Mouse (Mus musculus) thymus, postnatal 25 days (tissue): ENCODE measurements around the gene Cpsf3.
A peak's percentile ranks its signal among the peaks of the same experiment; 100 is the strongest.

ENCODE experiments used
- DNase-seq: peaks from one replicate; pipeline ENCODE4 v3.0.0; 2022

Gene Cpsf3

DNA sequence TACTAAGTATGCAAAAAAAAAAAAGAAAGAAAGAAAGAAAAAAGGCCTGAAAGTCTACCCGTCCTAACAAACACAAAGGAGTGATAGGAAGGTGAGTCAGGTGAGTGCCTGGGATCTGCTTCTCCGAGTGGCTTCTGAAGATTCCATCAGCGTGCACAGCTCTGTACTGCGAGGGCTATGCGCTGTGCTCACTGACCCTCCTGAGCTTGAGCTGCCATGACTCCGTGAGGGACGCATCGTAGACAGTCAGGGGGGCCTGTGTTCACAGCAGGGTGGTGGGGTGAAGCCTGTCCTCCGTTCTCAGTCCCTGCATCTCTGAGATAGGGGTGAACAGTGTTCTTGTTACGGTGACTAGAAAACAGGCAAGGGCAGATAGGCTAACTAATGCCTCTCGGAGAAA, 13.7 kb downstream of the Cpsf3 start:
- no peak for DNase-seq

DNA sequence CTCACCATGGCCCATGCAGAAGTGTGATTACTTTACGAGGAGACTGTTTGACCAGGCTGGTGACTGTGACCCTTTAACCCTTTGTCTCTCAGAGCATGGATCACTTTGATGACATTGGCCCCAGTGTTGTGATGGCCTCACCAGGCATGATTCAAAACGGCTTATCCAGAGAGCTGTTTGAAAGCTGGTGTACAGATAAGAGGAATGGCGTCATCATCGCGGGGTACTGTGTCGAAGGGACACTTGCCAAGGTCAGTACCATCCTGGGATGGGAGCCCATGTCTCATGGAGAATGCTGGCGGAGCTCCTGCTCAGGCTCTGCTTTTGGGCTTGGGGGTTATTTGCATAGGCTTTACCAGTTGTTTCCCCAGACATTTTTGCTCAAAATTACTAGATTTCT, 16.1 kb downstream of the Cpsf3 start:
- DNase-seq: no peak

DNA sequence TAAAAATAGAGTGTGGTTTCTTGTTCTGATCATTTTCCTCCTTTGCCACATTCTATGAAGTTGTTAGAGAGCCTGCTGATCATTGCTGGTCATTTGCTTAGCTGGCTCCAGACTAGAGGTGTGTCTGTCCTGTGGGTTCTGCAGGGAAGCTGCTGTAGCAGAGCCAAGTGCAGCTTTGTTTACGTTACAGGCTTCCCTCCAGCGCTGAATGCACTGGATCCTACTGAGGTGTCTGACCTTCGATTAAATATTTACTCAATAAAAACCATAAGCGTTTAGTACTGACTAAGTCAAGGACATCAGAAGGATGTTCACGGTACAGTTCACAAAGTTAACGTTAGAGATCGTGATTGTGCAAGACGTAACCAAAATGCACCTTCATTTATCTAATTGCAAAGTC, 16.7 kb downstream of the Cpsf3 start:
- no peak for DNase-seq

DNA sequence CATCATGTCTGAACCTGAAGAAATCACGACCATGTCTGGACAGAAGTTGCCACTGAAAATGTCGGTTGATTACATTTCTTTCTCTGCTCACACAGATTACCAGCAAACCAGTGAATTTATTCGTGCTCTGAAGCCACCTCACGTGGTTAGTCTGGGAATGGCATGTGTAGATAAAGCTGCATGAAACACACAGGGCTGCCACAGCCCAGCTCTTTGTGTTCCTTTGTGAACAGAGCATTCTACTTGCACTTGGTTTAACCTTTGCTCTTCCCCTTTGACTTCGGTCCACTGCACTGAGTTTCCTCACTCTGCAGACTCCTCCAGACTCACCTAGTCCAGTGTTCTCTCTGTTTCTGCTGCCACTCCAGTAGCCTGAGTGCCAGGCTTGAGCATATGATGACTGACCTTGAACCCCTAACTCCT, 17.2 kb downstream of the Cpsf3 start:
- DNase-seq: no peak

DNA sequence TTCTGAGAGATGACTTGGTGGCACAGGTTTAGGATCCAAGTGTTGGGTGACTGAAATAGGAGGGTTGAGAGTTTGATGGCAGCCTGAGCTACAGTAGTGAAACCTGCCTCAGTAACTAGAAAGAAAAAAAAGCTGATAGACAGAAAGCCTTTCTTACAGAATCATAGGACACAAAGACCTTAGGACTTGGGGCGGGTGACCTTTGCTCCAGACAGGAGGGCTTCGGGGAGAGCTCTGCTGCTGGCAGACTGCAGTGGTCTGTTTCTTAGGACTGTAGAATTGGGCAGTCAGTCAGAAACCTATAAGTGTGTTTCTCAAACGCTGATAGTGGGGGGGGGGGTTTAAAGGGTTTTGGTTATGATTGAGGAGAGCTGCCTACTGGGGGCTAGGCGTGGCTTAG, 20.6 kb downstream of the Cpsf3 start:
- DNase-seq: no peak

DNA sequence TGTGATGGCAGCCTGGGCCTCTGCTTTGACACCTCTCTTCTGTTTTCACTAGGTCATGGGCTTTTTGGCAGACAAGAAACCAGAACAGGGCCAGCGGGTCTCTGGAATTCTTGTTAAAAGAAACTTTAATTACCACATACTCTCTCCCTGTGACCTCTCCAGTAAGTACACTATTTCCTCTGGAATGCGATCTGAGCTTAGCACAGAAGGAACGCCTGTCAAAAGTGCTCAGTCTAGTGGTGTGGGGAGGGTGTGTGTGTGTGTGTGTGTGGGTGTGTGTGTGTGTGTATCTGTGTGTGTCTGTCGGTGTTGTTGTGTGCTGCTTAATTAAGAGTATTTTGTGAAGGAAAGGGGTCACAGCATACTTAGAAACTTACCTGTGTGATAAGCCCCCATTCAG, 21.5 kb downstream of the Cpsf3 start:
- DNase-seq: no peak

DNA sequence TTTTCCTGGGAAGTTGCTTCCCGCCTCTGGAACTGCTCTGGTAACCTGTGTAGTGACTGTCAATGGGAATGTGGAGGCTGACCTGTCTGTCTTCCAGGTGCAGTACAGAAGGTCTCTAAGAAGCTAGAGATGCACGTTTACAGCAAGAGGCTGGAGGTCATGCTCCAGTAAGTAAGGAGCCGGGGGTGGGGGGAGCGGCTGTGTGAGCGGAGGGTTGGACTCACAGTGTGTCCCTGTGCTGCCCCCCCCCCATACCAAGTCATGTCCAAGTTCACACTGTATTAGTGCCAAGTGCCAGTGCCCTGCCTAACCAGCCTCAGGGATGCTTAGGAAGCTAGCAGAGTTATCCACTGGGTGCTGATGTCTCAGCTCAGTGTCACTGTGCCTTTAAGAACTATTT, 27.0 kb downstream of the Cpsf3 start:
- DNase-seq: no peak

DNA sequence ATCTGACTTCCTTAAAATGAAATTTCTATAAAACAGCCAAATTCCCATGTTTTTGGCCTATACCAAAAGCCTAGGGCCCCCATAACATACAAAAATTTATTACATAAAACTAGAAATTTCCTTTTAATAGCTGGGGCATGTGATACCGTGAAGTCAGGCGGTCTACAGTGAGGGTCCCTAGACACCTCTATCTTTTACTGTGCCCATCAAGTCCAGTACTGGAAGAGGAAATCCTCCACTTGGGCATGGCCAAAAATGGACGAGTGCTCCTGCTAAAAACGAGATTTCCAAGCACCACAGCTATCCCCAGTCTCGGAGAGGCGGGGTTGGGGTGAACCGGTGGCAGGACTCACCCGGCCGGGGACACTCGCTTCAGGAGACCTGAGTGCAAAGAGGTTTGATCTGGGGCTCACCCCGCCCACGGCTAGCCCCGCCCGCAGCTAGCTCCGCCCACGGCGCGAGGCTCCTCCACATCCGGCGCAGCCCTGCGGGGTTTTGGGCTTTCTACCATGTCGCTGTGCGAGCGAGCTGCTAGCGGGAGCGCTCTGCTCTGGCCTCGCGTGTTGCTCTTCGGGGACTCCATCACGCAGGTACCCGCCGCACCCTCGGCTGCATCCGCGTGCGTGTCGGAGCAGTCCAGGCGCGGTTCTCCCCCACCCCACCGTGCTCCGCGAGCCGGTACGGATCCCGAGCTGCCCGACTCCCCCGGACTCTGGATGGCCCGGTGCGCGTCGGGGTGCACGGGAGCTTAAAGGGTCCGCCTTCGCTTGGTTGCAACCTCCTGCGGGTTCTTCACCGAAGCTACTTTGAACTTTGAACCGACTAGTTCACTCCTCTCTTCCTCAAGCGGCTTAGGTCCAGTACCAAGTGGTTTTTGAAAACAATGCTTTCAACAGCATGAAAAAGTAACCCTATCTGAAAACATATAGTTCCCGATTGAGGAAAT, 31.0 kb downstream of the Cpsf3 start, which contains the start of gene Iah1:
Gene Iah1 (plus strand): TSS at position 467 of the 946 bp plus-strand sequence.
- peak; percentile 93 for DNase-seq

DNA sequence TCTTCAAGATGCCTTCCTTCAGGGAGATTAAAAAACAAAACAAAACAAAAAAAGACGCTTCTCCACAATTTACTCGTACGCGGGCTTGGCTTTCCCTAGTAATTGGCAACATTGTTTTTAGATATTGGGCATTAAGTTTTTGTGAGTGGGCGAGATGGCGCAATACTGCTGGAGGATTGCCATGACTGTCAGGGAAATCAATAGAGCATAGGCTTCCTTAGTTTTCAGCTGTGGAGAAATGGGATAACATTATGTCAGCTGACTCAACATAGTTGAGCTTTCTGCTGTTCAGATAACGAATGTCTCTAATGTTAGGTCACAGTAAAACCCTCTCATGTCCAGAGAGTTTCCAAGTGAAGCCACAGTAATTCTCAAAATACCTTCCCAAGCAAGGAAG, 31.7 kb downstream of the Cpsf3 start:
- DNase-seq: no peak

DNA sequence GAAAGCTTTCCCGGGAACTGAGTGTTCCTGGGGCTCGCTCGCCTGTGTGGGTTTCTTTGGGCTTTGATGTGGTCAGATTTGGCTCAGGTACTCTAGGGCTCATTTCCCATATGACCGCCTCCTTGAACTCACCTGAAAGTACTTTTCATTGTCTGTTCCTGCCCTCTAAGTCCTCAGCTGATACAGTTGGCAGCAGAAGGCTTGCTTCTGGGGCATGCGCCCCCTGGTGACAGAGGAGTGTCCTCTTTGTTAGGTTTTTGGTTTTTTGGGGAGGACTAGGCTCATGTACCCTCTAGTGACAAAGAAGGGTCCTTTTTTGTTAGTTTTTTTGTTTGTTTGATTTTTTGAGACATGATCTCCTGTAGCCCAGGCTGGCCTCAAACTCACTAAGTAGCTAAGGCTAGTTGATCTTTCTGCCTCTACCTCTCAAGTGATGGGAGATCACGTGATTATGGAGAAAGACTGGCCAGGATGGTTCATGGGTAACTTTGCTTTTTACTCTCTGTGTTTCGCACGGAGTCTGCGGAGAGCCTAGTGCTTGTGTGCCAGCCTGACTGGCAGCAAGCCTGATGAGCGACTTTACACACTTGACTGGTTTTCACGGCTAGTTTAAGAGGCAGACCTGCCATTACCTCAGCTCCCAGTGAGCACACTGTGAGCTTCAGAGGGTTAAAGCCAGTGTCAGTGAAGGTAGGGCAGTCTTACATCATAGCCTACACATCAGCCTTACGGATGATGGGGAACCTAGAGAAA, 33.1 kb downstream of the Cpsf3 start:
- DNase-seq: peak; percentile 84

DNA sequence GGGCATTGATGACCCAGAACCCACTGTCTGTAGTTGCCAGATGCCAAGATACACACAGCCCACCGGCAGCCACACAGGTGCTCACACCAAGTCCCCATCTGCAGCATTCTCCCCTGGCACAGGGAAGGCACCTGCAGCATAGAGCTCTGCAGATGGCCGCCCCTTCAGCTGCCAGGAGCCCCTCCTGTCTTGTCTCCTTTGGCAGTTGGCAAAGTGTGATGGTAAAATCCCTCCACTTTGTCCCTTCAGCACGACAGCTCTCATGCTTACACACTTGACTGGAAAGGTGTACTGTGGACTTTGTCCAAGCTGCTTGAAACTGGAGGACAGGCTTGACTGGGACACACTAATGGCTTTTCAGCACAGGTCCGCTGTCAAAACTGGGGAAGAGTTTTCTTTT, 35.1 kb downstream of the Cpsf3 start:
- DNase-seq: no peak

DNA sequence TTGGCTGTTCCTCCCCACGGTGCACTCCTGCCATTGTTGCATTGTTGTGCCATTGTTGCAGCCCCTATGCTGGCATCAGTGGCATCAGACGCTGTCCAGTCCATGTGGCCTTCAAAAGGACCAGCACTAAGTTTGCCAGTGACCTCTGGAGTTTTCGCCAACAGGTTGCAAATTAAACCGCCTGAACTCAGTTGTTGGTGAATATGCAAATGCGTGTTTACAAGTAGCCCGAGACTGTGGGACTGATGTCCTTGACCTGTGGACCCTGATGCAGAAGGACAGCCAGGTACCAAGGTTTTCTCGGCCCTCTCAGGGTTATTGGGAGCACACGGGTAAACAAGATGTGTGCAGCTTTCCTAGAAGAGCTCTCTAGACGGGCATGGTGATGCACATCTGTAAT, 36.0 kb downstream of the Cpsf3 start:
- DNase-seq: no peak

DNA sequence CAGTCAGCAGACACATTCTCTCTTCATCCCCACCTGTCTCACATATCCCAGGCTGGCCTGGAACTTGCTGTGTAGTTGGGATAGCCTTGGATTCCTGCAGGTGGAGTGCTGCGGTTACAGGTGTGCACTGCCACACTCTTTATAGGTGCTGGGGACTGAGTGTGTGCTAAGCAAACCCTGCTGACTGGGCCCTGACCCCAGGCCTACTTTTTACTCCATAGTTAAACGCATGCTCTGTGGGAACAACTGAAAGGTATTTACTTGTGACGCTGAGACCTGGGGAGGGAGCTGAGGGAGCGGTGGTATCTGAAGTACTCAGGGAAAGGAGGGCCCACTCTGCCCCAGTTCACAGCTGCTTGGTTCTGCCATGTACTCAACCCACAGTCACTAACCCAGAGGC, 37.1 kb downstream of the Cpsf3 start:
- DNase-seq: no peak

DNA sequence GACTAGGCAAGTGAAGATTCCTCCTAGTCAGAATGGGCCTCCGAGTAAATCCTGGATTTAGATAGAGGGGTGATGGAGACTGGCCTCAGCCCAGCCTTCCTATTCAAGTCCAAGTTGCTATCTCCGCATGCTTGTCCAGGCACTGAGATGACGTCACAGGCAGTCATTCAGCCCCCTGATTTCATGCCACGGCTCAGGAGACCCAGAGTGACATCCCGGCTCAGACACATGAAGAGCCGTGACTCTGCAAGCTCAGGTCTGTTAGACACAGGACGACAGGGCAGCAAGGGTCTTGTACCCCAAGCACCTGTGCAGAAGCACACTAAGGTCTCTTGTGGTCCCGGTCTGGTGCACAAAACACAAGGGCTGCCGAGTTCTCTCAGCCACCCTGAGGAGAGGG, 37.7 kb downstream of the Cpsf3 start:
- DNase-seq: no peak

DNA sequence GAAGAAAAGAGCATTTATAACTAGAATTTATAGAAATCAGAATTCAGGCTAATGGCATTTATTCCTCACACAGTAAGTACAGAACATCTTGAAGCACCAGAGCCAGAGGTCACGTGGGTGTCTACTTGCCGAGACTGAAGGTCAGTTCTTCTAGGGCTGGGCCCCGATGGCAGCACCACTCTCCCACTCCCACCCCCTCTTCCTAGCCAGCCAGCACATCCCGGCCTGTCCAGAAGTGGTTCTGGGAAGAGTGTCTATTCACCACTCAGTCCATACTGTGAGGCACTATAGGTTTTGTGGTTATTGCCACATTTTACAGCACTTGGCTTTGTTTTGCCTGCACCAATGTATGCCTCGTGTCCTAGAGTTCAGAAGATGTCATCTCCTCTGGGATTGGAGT, 38.9 kb downstream of the Cpsf3 start:
- DNase-seq: no peak

DNA sequence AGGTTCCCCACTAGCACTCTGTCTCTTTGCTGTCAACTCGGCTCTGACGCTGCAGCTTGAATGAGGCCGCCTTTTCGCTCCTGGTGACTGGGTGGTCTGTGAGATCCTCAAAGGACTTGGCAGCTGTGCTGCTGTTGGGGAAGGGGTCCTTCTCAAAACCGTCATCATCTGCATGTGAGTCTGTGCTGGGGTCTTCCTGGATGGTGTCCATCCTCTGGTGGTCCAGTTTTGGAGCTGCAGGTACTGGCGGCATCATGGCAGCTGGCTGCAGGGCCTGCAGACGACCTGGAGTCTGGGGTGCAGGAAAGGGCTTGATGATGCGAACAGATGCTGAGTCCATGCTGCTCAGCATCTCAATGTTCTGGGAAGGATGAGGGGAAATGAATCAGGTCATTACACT, 40.1 kb downstream of the Cpsf3 start:
- DNase-seq: no peak

DNA sequence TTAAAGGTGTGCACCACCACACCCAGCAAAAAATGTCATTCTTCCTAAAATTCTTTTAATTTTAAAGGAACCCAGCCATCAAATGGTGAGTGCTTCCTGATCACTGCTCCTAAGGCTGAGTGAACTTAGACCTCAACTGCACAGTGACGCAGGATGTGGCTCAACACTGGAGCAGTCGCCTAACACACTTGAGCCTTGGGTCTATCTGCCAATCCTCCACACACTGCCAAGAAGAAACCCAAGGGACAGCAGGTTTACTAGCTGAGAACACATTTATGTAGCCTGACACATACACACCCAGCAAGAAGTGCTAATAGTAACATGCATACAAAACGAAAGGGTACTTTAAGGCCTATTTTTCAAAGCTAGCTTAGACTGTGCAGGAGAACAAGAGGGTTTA, 41.1 kb downstream of the Cpsf3 start:
- DNase-seq: no peak

DNA sequence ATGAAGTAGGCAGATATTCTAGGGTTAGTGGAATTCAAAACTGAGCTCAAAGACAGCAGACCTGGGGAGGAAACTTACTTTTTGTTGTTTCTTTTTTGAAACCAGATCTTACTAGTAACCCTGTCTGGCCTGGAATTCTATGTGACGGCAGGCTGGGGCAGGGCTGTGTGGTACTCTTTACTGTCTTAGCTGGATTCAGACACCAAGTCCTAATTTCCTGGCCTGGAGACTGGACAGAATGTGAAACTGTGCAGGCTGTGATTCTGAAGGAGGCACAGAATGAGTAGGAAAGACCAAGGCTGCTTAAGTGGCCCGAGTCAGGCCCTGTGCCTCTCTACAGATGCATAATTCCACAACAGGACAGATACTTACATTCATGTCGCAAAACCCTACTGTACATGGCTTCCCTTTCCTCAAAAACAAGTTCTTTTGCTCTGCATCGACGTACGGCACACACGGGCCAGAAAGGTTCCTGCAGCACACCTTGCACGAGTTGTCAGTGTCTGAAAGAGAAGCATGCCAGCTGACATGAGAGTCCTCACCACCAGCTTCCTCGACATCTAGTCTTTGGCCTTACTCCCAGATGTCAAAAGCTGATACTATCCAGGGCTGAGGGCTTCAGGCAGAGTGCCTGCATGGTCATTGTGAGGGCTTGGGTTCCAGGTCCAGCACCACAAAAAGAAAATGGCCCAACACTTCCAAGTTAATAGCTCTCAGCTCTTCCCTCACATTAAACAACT, 44.6 kb downstream of the Cpsf3 start:
- DNase-seq: no peak

DNA sequence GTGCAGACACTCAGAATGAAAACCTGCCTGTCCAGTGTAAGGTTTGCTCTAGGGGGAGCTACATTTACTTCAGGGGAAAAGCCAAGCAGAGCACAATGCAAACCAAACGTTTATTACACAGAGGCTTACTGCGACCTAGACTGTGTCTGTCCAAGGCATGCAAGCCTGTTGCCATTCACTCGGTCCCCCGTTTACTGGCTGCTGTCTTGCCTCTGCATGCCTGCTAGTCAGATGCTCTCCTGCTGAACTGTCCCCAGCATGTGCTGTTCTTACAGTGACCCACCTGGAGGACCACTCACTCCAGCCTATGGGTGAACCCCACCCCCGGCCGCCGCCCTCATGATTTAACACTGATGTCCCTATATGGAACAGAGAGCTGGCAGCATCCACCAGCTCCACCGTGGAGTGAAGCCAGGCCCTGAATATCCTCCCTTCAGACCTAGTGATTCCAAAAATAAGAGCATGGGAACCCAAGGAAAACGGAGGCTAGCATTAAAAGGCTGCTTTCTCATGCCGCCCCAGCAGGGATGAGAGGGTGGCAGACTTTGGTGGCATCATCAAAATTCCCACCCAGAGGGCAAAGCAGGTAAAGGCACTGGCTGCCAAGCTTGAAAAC, 45.9 kb downstream of the Cpsf3 start:
- no peak for DNase-seq

DNA sequence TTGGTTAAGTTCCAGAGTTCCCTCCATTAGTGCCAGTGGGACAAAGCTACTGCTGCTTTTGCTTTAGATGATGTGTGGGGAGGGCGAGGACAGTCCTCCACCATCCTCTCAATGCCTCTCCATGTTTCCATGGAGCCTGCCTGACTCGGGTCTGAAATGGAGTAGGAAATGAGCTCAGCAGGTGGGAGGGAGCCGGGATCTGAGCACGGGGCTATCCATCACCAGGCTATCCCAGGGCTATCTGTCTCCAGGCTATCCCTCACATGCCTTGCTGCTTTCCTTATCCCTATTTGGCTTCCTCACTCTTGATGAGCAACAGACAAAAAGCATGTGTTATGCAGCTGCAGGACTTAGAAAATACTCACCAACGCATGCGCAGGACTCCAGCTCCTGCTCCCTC, 46.5 kb downstream of the Cpsf3 start:
- no peak for DNase-seq

DNA sequence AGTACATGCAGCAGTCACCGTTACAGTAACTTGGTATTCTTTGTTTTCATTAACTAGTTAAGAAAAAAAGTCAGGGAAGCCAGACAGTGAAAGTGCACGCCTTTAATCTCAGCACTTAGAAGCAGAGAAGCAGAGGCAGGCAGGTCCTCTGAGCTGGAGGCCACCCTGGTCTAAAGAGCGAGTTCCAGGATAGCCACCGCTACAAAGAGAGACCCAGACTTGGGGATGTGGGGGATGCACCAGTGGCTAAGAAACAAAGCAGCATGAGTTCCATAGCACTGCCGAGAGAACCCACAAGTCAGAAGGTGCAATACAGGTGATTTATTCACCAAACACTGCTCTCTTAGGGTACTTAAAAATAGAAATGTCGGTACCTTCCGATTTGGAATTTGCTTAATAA, 47.8 kb downstream of the Cpsf3 start:
- DNase-seq: no peak

DNA sequence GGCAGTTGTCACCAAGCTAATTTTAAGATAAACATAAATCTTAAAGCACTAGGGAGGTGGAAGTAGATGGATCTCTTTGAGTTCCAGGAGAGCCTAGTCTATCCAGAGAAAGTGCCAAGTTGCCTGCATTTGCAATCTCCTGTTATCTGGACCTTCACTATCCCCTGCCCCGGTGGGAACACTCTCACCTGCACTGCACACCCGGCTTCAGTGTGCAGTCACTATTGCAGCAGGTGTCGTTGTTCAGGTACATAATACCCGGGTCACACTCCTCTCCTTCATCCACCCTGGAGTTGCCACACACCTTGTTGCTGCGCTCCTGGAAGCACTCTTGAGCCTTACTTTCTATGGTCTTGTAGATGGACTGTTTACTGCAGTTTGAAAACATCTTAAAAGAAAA, 48.6 kb downstream of the Cpsf3 start:
- DNase-seq: no peak

DNA sequence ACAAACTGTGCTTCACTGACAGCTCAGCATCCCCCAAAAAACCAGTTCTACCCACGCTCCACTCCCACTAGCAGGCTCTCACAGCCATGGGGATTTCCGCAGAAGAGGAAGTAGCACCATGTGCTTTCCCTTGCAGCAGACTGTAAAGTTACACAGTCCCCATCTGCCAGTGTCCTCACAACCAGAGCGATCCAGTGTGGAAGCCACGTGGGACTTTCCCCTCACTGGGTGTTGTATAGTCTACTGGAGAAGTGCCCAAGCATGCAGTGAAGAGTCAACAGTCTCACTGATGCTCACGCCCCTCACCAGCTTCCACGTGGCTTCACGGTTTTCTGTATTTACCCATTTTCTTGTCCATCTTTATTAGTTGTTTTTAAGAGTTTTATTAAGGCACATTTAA, 50.7 kb downstream of the Cpsf3 start:
- DNase-seq: peak; percentile 16
